17 mouse cellular contexts compared by ENCODE assay signal in the genomic region with DNA sequence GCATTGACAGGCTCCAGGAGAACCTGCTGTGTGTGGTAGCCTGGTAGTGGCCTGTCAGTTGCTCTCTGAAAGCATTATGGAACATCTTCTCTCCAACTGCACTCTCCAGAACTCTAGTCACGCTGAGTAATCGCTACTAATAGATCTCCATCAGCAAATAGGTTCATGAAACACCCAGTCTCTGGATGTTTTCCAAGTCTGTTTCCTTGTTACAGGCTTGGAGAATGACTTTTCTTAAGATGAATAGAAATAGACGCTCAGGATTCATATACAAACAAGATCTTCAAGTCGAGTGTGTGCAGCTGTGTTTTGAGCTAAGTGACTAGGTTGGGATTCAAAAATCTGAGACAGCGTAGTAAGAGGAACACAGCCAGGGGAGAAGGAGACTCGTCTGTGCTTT.
"Had no signal": no experiment of that assay in that cellular context is flagged by ENCODE, and none has a peak within 500 bp of the region (broad histone marks: within the 10 kb centered on the region; RNA-seq: fewer than 3 reads in every experiment).

No protein-coding gene starts in this region.

- H3K36me3 ChIP-seq: kidney, embryonic 15.5 days; liver, embryonic 13.5 days; midbrain, embryonic 12.5 days; stomach, embryonic 15.5 days had no signal

- H3K4me1 ChIP-seq: kidney, embryonic 15.5 days; liver, embryonic 13.5 days; stomach, embryonic 15.5 days had no signal

- H3K9ac ChIP-seq: kidney, embryonic 15.5 days; liver, embryonic 13.5 days; midbrain, embryonic 12.5 days; midbrain, embryonic 15.5 days; neural tube, embryonic 13.5 days; stomach, embryonic 15.5 days had no signal

- H3K9me3 ChIP-seq: kidney, embryonic 15.5 days; liver, embryonic 13.5 days; midbrain, embryonic 12.5 days; midbrain, embryonic 15.5 days; neural tube, embryonic 13.5 days; stomach, embryonic 15.5 days had no signal

- H3K27me3 ChIP-seq: kidney, embryonic 15.5 days; liver, embryonic 13.5 days; midbrain, embryonic 12.5 days; midbrain, embryonic 15.5 days; neural tube, embryonic 13.5 days; stomach, embryonic 15.5 days had no signal

- H3K27ac ChIP-seq: kidney, embryonic 15.5 days; left cerebral cortex, adult 2 months; liver, embryonic 13.5 days; midbrain, embryonic 12.5 days; midbrain, embryonic 15.5 days; neural tube, embryonic 13.5 days; stomach, embryonic 15.5 days had no signal

- DNase-seq: kidney, adult 2 months; kidney, postnatal 10 days; kidney, postnatal 36 days; layer of hippocampus, postnatal 36 days; liver, embryonic 13.5 days; lung, postnatal 36 days; right cerebral cortex, postnatal 25 days; spleen, adult 18-20 months; thymus, postnatal 25 days had no signal

- H3K4me2 ChIP-seq: kidney, embryonic 15.5 days; liver, embryonic 13.5 days; midbrain, embryonic 12.5 days; midbrain, embryonic 15.5 days; neural tube, embryonic 13.5 days; stomach, embryonic 15.5 days had no signal

- H3K4me3 ChIP-seq: kidney, embryonic 15.5 days; left cerebral cortex, adult 2 months; liver, embryonic 13.5 days; midbrain, embryonic 12.5 days; midbrain, embryonic 15.5 days; myocyte; neural tube, embryonic 13.5 days; stomach, embryonic 15.5 days had no signal

- ATAC-seq: intestine, postnatal 0 days; midbrain, embryonic 15.5 days had no signal
